Mouse (Mus musculus) spleen, postnatal 36 days (tissue): ENCODE measurements around the gene Olfr1150-ps1.

ENCODE experiments used
- DNase-seq, 2 experiments: peaks; one replicate each; pipeline ENCODE4 v3.0.0; 2022; ENCODE audit warnings: low spot score in 2 of 2, mixed read lengths in 1 of 2

Olfr1150-ps1 gene

DNA sequence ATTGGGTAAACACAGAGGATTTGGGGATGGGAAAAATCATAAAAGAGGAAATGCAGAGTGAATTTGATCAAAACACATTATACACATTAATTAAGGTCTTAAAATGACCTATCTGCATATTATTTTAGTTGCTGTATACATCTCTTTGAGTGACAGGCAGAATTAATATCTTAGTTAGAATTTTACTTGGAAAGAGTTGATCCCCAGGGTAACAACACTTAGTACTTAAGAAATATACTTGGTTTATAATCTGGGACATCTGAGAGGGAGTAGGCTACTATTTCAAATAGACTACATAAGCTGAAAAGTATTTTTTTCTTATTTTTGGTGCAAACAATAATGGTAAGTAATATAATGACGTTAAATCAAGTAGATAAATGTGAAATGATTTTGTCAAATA lies at the start of gene Olfr1150-ps1:
Gene Olfr1150-ps1, plus strand, starts transcription at position 301 of the 400 bp plus-strand sequence.
- DNase-seq = no peak

- no peak for DNase-seq
Measured at GRCm38 (mm10) chr2:87800292-87800691, 43.5 kb upstream of the Olfr1150-ps1 start, which contains the start of gene Olfr1143. Gene Olfr1143 (plus strand): TSS chr2:87800592.

GRCm38 (mm10) chr2:87809522-87809921 lies 34.3 kb upstream of the Olfr1150-ps1 start, which contains the start of gene Olfr1145:
Gene Olfr1145 (plus strand): TSS chr2:87809822.
- DNase-seq = no peak

- no peak for DNase-seq
Measured at GRCm38 (mm10) chr2:87830233-87830632, 13.6 kb upstream of the Olfr1150-ps1 start, which contains the start of gene Olfr1148. Gene Olfr1148 (plus strand): TSS chr2:87830533.

DNA sequence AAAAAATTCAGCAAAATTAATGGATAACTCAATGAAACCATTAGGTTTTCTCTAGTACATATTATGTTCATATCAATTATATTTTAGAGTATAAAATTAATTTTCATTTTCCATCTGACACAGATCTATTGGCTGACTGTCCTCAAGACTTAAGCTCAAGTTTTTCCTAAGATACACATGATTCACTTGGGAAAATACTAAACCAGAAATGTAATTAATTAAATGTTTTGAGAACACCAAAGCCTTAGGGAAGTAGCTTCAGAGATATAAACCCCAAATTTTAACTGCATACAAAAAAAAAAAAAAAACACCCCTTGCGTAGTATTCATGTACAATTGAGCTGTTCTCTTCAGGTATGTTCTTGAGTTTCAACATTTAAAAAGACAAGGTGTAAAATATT lies 11.8 kb downstream of the Olfr1150-ps1 start, which contains the start of gene Olfr1151:
Gene Olfr1151, plus strand, starts transcription at position 301 of the 400 bp plus-strand sequence.
- no peak for DNase-seq

- no peak for DNase-seq
Measured at GRCm38 (mm10) chr2:87866192-87866591, 22.4 kb downstream of the Olfr1150-ps1 start, which contains the start of gene Olfr1152. Gene Olfr1152 (plus strand): TSS chr2:87866492.

DNA sequence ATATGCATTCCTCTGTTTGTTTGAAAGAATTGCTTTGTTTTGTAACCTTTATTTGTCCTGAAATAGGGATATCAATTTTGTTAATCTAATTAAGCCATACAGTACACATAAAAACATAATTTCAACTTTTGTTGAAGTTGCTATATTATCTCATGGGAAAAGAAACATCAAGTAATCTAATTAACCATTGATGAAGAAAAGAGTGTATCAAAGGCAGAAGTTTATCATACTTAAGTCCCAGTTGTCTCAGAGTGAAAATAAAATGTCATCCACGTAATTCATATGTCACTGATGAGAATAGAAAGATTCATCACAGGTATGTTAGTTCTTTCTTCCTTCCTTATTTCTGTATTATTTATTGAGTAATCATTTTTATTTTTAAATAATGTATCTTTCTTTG lies 50.9 kb downstream of the Olfr1150-ps1 start, which contains the start of gene Olfr1153:
Gene Olfr1153, plus strand, starts transcription at position 301 of the 400 bp plus-strand sequence.
- no peak for DNase-seq
